Mouse (Mus musculus) granulocyte monocyte progenitor cell, adult 5-6 weeks (primary cell): ENCODE data around the gene Optc. TPM values are rescaled to one million over a fixed set of nuclear protein-coding genes. Genes with fewer than 3 reads are reported as not detected.

Experiments used
- ATAC-seq: replicated peaks from 2 replicates; pipeline ENCODE4 v1.8.0; 2016; ENCODE audit warnings: mild to moderate bottlenecking, moderate TSS enrichment, inconsistent platforms; ENCODE audit not compliant: poor library complexity, severe bottlenecking
- total RNA-seq, 2 experiments: library from RNA; stranded (forward) in 1 of 2; stranded (reverse) in 1 of 2; fragments of 200-712, 200-1000 nt in 1 of 2; fragments of >200 nt in 1 of 2; fragmentation: Nextera tagmentation in 1 of 2; gene quantifications; 2 replicates each; pipeline ENCODE4 v1.2.3; 2014 to 2017

Optc gene
- total RNA-seq, 2 experiments from 2014 or later = not detected

GRCm38 (mm10) chr1:133920401-133920800 lies 12.6 kb upstream of the Optc start:
- ATAC-seq = no peak

- no peak for ATAC-seq
Measured at GRCm38 (mm10) chr1:133918088-133918470, 10.3 kb upstream of the Optc start.

DNA sequence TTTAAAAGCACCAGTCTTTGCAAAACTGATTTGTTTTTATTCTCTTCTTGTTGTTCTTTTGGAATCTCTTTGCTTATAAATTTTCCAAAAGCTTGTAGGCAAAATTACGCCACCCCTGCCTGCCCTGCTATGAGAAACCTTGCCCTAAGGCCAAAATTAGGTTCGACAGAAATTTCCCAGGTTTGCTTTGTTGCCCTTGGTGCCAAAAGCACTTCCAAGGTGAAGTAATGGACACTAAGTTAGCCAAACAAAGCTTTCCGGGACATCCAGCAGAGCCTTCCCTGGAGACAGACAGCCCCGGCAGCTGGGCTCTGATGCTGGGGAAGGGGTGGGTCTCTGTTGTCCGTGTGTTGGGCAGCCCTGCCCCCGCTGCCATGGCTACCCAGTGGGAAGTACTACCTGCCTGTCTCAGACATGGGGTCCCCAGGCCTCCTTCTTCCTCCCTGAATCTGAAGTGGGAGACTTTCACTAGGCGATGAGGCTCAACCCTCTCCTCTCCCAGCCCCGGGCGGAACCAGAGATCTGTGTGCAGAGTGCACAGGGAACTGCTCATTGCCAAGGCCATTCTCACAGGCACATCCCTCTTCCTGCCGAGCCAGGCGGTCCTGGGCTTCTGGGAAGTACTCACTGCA lies 9.8 kb upstream of the Optc start:
- ATAC-seq = no peak

DNA sequence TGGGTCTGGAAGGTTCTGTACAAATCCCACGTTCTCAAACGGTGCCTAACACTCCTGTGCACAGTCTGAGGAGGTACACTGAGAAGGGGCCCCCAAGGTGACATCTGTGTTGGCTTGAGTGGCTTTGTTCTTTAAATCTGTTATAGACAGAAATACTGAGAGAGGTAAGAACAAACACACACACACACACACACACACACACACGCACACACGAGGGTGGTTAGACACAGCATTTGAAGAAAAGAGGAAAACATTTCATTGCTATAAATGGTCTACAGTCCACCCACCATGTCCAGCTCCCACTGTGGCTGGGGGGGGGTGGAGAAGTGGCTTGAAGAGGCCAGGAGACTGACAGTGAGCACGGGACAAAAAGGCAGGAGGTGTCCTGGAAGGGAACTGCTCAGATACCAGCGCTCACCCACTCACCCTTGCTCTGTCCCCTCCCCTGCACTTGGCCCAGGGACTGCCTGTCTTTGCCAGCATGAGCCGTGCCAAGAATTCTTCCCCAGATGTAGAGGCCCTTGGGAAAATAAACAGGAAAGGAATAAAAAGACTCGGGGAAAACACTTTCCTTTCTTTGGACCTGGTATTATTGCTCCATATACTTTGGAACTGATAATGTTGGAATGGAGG lies 8.0 kb upstream of the Optc start:
- no peak for ATAC-seq

- no peak for ATAC-seq
Measured at GRCm38 (mm10) chr1:133915115-133915514, 7.3 kb upstream of the Optc start.

- ATAC-seq = no peak
Measured at GRCm38 (mm10) chr1:133913018-133913417, 5.2 kb upstream of the Optc start.

- ATAC-seq = peak; percentile 55
Measured at GRCm38 (mm10) chr1:133911456-133911855, 3.7 kb upstream of the Optc start.

GRCm38 (mm10) chr1:133911008-133911407 lies 3.2 kb upstream of the Optc start:
- no peak for ATAC-seq

DNA sequence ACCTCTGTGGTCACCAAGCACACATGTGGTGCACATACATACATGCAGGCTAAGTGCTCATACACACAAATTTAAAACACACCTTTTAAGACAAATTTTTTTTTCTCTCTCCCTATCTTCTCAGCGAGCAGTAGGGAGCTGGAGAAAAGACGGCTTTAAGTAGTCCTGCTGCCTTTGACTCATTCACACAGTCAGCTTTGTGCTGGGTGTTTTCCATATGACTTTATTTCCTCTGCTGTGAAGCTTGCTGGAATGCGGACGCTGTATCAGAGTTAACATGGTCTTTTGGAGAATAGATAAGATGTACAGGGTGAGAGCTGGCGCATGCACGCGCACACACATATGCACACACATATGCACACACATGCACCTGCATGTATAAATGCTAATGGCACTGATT lies 2.3 kb upstream of the Optc start:
- no peak for ATAC-seq

GRCm38 (mm10) chr1:133908659-133909575 lies 1.1 kb upstream of the Optc start:
- ATAC-seq = no peak

- no peak for ATAC-seq
Measured at GRCm38 (mm10) chr1:133906420-133906819, 1.4 kb downstream of the Optc start.

- no peak for ATAC-seq
Measured at GRCm38 (mm10) chr1:133900825-133901224, 7.0 kb downstream of the Optc start.

DNA sequence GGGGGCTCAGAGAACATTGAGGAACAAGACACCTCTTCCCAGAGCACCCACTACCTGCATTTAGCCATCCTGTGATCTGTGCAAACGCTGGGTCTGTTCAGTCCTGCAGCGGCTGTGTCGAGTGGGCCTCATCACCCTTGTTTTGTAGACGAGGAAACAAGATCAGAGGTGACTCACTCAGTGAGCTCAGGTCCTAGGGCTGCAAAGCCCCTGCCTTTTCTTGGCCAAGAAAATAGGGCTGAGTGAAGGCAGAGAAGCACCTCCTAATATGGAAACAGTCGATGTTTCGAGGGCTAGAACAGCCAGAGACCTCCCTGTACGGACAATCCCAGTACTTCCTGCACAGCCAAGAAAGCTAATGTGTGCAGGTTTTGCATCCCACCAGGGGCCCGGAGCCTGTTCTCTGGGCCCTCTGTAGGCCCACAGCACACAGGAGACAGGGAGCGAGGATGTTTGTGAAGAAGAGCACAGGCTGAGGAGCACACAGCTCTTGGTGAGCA lies 8.7 kb downstream of the Optc start:
- ATAC-seq = no peak

DNA sequence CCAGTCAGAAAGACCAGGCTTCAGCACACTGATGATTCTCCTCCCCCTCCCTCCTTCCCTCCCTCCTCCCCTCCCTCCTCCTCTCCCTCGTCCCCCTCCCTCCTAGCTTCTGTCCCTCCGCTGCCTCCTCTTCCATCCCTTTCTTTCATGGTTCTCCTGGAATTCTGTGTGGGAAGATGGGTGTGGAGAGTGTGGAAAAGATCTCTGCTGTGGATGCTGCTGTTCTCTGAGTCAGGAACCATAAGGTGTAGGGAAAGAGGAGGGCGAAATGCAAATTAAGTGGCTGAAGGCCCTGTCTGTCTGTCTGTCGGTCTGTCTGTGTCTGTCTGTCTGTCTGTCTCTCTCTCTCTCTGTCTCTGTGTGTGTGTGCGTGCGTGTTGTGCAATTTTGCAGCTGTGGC lies 10.5 kb downstream of the Optc start:
- no peak for ATAC-seq

DNA sequence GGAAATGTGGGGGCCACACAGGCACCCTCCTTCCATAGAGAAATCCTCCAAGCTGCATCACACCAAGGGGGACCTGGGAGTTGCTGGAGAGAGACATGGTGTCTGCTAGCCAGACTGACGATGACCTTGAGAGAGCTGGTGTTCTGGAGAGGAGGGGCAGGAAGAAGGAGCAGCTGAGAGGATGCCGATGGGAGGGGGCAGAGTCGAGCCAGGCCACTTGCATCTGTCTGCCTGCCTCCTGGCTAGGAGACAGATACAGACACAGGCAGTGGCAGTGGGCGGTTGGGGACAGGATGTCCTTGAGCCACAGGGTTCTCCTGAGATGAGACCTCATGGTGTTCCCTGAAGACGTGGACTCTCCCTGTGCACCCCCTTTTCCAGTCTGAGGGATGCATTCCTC lies 16.3 kb downstream of the Optc start:
- no peak for ATAC-seq

DNA sequence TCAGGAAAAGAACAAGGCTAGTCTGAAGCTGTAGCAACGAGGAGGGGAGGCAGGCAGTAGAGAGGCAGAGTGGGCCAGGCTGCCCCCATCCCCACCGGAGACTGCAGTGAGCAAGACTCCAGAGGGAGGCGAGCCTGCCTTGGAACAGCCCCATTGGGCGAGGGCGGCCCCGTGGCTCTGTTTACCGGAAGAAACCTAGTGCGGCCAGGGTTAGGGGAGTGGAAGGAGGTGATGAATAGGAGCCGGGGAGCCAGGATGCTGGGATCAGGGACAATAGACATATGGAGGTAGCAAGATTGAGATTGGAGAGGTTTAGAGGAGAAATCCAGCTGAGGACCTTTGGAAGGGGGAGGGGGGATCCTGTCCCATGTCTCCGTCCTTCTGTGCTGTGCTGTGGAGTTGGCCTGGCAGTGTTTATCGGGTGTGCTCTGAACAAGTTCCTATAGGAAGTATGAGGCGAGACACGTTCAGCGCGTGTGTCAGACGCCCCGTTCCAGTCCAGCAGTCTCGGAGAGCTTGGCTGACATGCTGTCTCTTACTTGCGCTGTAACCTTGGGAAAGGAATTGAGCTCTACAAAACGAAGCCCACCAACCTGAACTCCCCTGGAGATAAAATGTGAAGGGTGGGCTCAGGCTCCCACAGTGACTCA lies 17.7 kb downstream of the Optc start:
- ATAC-seq = no peak

DNA sequence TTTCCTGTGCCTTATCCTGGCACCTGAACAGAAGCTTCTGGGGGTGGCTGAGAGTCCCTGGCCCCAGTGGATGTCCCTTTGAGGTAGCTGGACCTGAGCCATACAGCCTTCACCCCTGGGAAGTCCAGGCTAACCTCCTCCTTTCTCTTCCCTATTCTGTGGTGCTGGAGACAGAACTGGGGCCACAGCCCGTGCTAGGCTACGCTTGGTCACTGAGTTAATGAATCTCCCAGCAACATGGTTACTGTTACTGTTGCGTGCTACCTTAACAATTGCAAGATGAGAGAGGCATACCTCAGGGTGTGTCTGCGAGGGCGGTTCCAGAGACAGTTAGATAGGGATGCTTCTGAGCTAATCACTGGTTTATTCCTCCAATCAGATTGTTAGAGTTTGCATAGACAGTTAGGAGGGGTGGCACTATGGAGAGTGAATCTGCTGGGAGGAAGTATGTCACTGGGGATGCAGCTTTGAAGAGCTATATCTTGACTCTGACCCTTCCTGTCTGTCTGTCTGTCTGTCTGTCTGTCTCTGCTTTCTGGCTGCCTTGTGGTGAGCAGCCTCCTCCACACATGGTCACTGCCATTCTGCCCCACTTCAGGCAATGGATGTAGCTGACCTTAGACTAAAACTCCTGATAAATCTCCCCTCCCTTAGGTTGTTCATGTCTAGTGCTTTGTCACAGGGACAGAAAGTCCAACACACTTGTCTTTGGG lies 20.1 kb downstream of the Optc start:
- ATAC-seq = peak; percentile 42

DNA sequence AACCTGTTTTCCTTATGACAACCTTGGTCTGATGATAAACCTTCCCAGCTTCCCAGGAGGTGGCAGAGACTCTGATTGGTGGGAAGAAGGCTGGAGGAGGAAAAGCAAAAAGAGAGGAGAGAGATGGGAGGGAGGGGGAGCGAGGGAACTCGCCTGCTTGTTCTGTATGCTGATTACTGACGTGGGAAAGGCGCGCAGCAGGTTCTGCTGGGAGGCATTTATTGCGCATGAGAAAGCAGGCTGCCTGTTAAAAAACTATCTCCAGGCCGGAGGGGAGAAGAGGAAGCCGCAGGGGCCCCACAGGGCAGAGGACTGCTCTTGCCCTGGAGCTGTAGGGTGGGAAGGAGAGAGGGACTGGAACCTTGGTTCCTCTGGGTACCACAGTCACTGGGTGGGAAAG lies 20.8 kb downstream of the Optc start:
- peak; percentile 57 for ATAC-seq

DNA sequence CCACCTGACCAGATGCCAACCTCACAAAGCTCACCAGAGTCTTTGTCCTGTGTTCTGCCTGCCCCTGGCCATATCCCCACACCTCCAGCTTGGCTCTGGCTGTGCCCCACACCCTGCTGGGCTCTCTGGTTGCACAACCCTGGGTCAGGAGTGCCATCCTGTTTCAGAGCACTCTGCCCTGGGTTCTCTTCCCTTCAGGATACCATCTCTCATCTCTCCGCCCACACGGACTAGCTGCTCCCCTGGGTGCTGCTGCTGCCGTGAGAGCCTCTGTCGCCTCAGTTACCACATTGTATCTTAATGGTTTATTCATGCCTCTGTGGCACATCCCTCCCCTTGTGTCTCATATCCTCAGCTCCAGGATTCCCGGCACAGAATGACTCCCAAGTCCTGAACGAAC lies 21.4 kb downstream of the Optc start:
- peak; percentile 61 for ATAC-seq

- ATAC-seq = peak; percentile 49
Measured at GRCm38 (mm10) chr1:133885811-133886210, 22.0 kb downstream of the Optc start.
